Mouse (Mus musculus) lung, embryonic 16.5 days (tissue): ENCODE results near the gene Tek. TPM values are rescaled to one million over a fixed set of nuclear protein-coding genes. Genes with fewer than 3 reads are reported as not detected.

Experiments used
- ATAC-seq: fragments of 200-750 bp; cut with Nextera tagmentation; 2 replicates; pipeline ENCODE4 v1.8.0; 2017; ENCODE audit warnings: low read depth, mild to moderate bottlenecking, moderate library complexity
- H3K27ac ChIP-seq: fragments of 300-500 bp; sonication (generic); 2 replicates; pipeline ENCODE4 v1.5.1; 2014; ENCODE audit warnings: mild to moderate bottlenecking, control low read depth, low read length
- H3K27me3 ChIP-seq: fragments of 300-500 bp; sonication (generic); 2 replicates; pipeline ENCODE4 v1.6.1; 2014; ENCODE audit warnings: low read depth, low read length, mixed read lengths; ENCODE audit not compliant: control insufficient read depth, insufficient read depth
- H3K36me3 ChIP-seq: fragments of 300-500 bp; sonication (generic); 2 replicates; pipeline ENCODE4 v1.6.1; 2014; ENCODE audit warnings: low read length; ENCODE audit not compliant: control insufficient read depth, insufficient read depth
- H3K4me1 ChIP-seq: fragments of 300-500 bp; sonication (generic); replicated peaks from 2 replicates; pipeline ENCODE4 v1.6.1; 2014; ENCODE audit warnings: low read length, mixed read lengths; ENCODE audit not compliant: control insufficient read depth, insufficient read depth
- H3K4me2 ChIP-seq: fragments of 300-500 bp; sonication (generic); 2 replicates; pipeline ENCODE4 v1.6.1; 2014; ENCODE audit warnings: low read depth, low read length, control low read depth
- H3K4me3 ChIP-seq: fragments of 300-500 bp; sonication (generic); 2 replicates; pipeline ENCODE4 v1.5.1; 2014; ENCODE audit warnings: mild to moderate bottlenecking, low read length, control low read depth
- H3K9ac ChIP-seq: fragments of 300-500 bp; sonication (generic); 2 replicates; pipeline ENCODE4 v1.6.1; 2014; ENCODE audit warnings: low read length, control low read depth
- H3K9me3 ChIP-seq: fragments of 300-500 bp; sonication (generic); 2 replicates; pipeline ENCODE4 v1.6.1; 2016; ENCODE audit warnings: low read length; ENCODE audit not compliant: control insufficient read depth
- WGBS: fragments of 180-500 bp; shearing (Covaris S2); extraction: QIAGEN DNeasy Blood & Tissue Kit; methylation state at CpG from one replicate; pipeline ENCODE4 v1.1.7; 2014; 5-methylcytosine and 5-hydroxymethylcytosine counted together
- polyA plus RNA-seq: library from polyadenylated mRNA; unstranded; fragments of >200 nt; fragmentation: Nextera tagmentation; extraction: Ambion mirVana; gene quantifications from 2 replicates; pipeline ENCODE4 v1.2.1, GENCODE M21; 2015

The Tek gene
- polyA plus RNA-seq, 1 experiment from 2014 or later = 49.5 TPM

DNA sequence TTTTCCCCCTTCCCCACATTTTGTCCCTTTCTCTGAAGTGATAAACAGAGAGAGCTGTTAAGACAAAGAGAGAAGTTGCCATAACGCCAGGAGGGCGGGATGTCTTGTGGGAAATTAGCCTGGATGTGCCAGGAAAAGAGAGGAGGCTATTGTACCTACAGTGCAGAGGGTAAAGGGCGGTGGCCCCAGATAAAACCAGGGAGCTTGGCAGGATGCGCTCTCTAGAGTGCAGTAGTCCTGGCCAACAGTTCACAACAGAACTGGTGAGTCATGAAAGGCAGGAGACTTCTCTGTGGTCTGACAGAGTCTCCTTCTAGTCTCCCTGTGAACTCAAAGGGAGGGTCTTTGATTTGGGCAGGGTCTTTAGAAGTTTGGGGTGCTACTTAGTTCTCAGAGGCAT is 13.3 kb upstream of the Tek start:
- Histone ChIP-seq H3K27ac (no peak overlapping the region), H3K4me1 (no peaks in the 10 kb centered on the region), H3K9ac (no peak overlapping the region), H3K4me3 (no peak overlapping the region), H3K36me3 (no peaks in the 10 kb centered on the region), H3K27me3 (no peaks in the 10 kb centered on the region), H3K9me3 (no peaks in the 10 kb centered on the region), H3K4me2 (no peak overlapping the region)
- WGBS = 59% methylated on average over 4 of the region's 4 CpGs
- ATAC-seq = no peak

DNA sequence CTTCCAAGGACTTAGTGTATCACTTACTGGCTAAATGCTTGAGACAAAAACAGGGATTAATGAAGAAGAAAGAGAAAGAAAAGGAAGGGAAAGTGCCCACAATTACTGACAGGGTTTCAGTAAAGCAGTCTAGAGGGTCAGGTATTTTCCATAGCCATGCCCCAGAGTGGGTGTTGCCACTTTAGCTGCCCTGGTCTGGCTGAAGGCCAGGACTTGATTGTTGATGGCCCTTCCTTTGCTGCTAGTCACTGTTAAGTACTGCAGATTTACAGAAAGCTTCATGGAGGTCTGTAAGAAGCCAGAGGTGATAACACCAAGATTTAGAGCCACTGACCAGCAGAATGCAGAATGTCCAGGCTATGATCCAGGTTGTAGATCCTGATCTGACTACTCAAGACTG is 6.4 kb upstream of the Tek start:
- H3K4me3 ChIP-seq = no peak overlapping the region
- no peaks in the 10 kb centered on the region for H3K9me3 ChIP-seq
- no peaks in the 10 kb centered on the region for H3K36me3 ChIP-seq
- no peak overlapping the region for H3K4me2 ChIP-seq
- no peak overlapping the region for H3K9ac ChIP-seq
- no peaks in the 10 kb centered on the region for H3K27me3 ChIP-seq
- H3K27ac ChIP-seq = no peak overlapping the region
- H3K4me1 ChIP-seq = no peaks in the 10 kb centered on the region
- no peak for ATAC-seq

DNA sequence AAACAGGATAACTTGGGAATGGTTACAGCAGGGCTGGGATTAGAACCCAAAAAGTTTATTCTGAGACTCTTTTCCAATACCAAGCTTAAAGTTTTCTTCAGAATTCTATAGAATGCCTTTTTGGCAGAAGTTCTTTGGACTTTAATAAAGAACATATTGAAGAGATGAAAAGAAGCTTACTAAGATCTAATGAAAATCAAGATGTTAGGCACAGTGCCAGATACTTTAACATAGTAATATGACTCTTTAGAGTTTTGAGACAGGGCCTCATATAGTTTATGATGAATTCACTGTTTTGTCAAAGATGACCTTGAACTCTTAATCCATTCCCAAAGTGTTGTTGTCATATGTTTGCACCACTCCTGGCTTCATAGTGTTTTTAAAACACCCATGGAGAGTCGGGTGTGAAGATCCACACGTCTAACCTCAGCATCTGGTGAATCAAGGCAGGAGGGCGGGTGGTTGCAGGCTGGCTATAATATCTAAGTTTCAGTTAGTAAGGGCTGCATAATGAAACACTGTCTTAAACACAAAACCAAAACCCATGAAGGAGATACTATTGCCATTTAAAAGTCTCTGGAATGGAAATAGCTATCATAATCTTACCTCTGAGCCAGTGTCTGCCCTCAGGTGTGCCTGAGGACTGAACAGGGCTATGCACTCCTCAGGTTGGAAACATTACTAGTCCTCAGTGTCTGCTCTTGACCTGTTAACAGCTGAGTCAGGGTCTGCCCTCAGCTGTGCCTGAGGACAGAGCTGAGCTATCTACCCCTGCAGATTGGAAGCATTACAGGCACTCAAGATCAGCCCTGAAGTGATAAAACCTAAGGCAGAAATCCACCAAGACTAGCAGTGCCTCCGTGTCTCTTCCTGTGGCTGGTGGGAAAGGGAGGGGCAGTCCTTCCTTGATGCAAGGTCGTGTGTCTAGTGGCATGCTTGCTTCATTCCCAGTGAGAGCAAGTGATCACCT is 1.5 kb upstream of the Tek start:
- no peak; the same call in 1 of the 2 replicates for ATAC-seq
- H3K27ac ChIP-seq = no peak overlapping the region
- WGBS = 43% methylated on average over 5 of the region's 5 CpGs
- H3K9me3 ChIP-seq = no peaks in the 10 kb centered on the region
- H3K27me3 ChIP-seq = no peaks in the 10 kb centered on the region
- no peaks in the 10 kb centered on the region for H3K36me3 ChIP-seq
- no peak overlapping the region for H3K9ac ChIP-seq
- no peak overlapping the region for H3K4me2 ChIP-seq
- H3K4me1 ChIP-seq = peaks cover 8% of the 10 kb centered on the region
- no peak overlapping the region for H3K4me3 ChIP-seq

DNA sequence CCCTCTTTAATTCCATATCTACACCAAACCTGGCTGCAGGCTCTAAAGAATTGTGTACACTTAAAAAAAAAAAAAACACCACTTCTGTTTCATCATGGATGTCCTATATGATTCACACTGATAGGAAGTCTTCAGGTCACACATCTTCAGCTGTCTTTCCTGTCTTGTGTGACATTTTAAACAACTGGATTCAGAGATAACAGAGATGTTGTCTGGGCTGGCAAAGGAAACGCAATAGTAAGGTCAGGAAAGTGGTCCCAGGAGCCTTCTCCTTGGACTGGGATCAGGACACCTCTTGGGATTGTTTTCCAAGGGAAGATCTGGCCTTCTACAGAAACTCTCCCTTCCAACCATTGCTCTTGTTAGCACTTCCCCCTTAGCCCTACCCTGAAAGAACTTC is 2.7 kb downstream of the Tek start:
- H3K36me3 ChIP-seq = no peaks in the 10 kb centered on the region
- no peak for ATAC-seq
- peak overlapping the region; percentile 36 for H3K4me2 ChIP-seq
- no peaks in the 10 kb centered on the region for H3K27me3 ChIP-seq
- WGBS = 33% methylated on average over 1 of the region's 1 CpGs
- H3K9ac ChIP-seq = no peak overlapping the region
- H3K4me1 ChIP-seq = peaks cover 23% of the 10 kb centered on the region
- no peaks in the 10 kb centered on the region for H3K9me3 ChIP-seq
- peak overlapping the region; percentile 30 for H3K4me3 ChIP-seq
- peak overlapping the region; percentile 30; the same call in 1 of the 2 replicates for H3K27ac ChIP-seq

DNA sequence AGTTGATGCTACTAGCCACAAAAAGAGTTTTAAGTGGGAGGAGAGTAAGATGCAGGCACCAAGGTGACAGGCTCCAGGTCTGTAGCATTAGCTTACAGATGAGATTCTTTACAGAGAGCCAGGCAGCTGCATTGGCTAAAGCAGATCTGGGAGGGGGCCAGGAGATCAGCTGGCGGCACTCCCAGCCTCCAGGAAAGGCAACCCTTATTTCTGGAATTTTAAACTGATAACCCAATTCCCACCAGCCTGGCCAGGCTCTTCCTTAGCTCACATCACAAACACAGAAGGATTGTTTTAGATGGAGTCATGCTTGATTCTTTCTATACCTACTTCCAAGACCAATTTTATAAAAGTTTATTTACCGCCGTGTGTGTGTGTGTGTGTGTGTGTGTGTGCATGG is 6.7 kb downstream of the Tek start:
- Histone ChIP-seq H3K4me2 (no peak overlapping the region), H3K27ac (peak overlapping the region; percentile 78), H3K9me3 (no peaks in the 10 kb centered on the region), H3K4me1 (peaks cover 14% of the 10 kb centered on the region), H3K4me3 (no peak overlapping the region), H3K9ac (no peak overlapping the region), H3K27me3 (no peaks in the 10 kb centered on the region), H3K36me3 (no peaks in the 10 kb centered on the region)
- ATAC-seq = peak; percentile 48; the same call in 1 of the 2 replicates
- 42% methylated on average over 3 of the region's 3 CpGs for WGBS

DNA sequence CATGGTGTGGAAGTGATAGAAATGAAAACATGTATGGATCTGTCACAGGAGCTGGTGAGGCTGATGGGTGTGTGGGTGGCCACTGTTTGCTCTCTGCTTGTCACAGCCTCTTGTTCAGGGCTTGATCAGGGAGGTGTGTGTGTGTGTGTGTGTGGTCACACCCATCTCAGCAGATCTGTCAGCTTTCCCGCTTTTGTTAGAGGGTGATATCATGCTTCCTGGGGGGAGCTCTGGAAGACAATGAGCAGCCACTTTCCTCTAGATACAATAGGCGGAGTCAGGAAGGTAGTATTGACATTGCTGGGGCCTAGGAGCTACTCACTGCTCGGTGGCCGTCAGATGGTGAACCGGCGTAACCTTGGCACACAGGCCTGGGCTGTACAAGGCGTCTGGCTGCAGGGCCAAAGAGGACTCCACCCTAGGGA is 7.3 kb downstream of the Tek start:
- H3K4me2 ChIP-seq = no peak overlapping the region
- no peaks in the 10 kb centered on the region for H3K36me3 ChIP-seq
- H3K27ac ChIP-seq = peak overlapping the region; percentile 78
- no peak overlapping the region for H3K4me3 ChIP-seq
- H3K9me3 ChIP-seq = no peaks in the 10 kb centered on the region
- no peak overlapping the region for H3K9ac ChIP-seq
- 23% methylated on average over 7 of the region's 7 CpGs for WGBS
- H3K27me3 ChIP-seq = no peaks in the 10 kb centered on the region
- peaks cover 14% of the 10 kb centered on the region for H3K4me1 ChIP-seq
- ATAC-seq = peak; percentile 92

DNA sequence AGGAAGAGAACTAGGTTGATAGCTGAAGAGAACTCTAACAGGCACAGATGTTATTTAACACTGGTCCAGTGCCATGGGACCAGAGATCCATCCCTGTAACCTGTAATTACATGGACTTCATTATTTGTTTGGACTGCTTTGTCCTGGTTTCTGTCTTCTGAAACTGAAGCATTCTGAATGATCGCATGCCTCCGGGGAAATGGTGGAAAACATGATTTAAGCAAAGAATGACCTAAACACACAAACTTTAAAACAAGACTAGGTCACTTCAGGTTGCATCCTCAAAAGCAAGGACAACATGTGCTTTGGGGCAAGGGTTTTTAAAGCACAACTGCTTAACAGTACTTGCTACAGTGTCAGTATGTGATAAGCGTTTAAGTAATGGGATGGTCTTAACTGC is 8.2 kb downstream of the Tek start:
- Histone ChIP-seq H3K9me3 (no peaks in the 10 kb centered on the region), H3K4me1 (peaks cover 21% of the 10 kb centered on the region), H3K4me3 (no peak overlapping the region), H3K36me3 (no peaks in the 10 kb centered on the region), H3K27me3 (no peaks in the 10 kb centered on the region), H3K4me2 (no peak overlapping the region), H3K9ac (no peak overlapping the region), H3K27ac (no peak overlapping the region; the same call in 1 of the 2 replicates)
- WGBS = 89% methylated on average over 3 of the region's 3 CpGs
- no peak for ATAC-seq

DNA sequence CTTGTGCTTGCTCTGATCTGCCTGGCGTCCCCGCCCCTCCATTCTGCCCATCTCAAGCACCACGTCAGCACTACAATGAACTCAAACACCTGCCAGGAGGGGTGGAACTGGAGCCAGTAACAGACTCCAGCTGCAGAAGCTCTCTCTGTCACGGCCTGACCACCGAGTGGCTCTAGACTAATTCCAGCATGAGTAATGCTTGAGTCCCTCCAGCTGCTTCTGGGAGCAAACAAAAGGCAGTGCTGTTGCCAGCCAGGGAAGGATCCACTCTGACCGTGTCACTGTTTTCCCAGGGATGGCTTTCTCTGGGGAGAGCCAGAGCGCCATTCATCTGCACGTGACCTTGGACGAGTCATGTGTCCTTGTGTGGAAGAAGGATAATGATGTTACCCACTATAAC is 13.4 kb downstream of the Tek start:
- peaks cover 8% of the 10 kb centered on the region for H3K4me1 ChIP-seq
- H3K9me3 ChIP-seq = no peaks in the 10 kb centered on the region
- H3K4me2 ChIP-seq = peak overlapping the region; percentile 34
- no peaks in the 10 kb centered on the region for H3K36me3 ChIP-seq
- no peaks in the 10 kb centered on the region for H3K27me3 ChIP-seq
- peak overlapping the region; percentile 33; the same call in 1 of the 2 replicates for H3K27ac ChIP-seq
- ATAC-seq = peak; percentile 99
- H3K4me3 ChIP-seq = peak overlapping the region; percentile 1; the same call in 1 of the 2 replicates
- H3K9ac ChIP-seq = no peak overlapping the region
- WGBS = 8% methylated on average over 9 of the region's 9 CpGs

DNA sequence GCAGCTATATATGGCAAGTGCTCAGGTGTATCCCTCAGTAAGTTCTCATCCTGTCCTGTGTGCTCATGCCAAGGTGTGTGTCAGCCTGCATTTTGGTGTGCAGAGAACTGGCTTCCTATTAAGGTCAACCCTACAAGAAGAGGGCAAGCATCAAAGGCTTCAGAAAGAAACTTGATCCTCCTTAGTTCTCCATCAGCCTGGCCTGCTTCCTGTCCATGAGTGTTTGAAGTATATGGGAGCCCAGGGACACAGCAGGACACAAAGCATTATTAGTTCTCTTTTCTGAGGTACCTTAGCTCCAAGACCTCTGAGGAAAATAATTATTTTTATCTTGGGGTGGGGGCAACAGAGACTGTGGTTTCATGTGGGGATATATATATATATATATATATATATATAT is 26.1 kb downstream of the Tek start:
- no peaks in the 10 kb centered on the region for H3K36me3 ChIP-seq
- H3K4me1 ChIP-seq = no peaks in the 10 kb centered on the region
- no peaks in the 10 kb centered on the region for H3K27me3 ChIP-seq
- H3K9me3 ChIP-seq = no peaks in the 10 kb centered on the region
- no peak overlapping the region for H3K27ac ChIP-seq
- no peak overlapping the region for H3K4me3 ChIP-seq
- no peak overlapping the region for H3K9ac ChIP-seq
- no peak overlapping the region for H3K4me2 ChIP-seq
- ATAC-seq = no peak
